Mouse (Mus musculus) stomach, postnatal 0 days (tissue): ENCODE results near the gene Camk1.

Source experiments
- CTCF ChIP-seq: IDR thresholded peaks from 2 replicates; pipeline ENCODE4 v1.5.1; 2016; ENCODE audit warnings: antibody characterized with exemption, low read depth, mild to moderate bottlenecking, moderate library complexity
- EP300 ChIP-seq: optimal IDR thresholded peaks from 2 replicates; pipeline ENCODE3; 2016; ENCODE audit warnings: antibody characterized with exemption

DNA sequence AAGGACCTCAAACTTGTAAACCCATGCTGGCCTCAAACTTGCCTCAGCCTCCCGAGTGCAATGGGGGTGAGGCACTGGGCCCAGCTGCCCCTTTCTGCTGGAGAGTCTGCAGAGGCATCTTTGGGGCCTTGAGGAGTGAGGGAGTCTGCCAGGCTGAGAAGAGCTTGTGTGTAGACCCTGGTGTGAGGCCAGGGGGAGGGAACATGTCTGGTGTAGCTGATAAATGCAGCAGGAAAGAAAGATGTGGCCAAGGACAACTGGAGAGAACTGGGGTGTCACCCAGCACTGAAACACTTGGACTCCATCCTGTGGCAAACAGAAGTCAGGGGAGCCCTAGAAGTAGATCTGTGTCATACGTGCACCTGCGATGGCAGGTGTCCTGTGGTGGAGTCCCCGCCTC, 29.7 kb upstream of the Camk1 start:
- TF ChIP-seq CTCF = no peak
- TF ChIP-seq EP300 = no peak
